Mouse (Mus musculus) T-helper 17 cell (primary cell): ENCODE measurements around the gene Gm15140.
"Not testable (repeated sequence)": the region's sequence is repeated elsewhere in the genome, so short reads cannot be mapped to it uniquely, and the experiment has no call there.

Source experiments
- in situ Hi-C, 2 experiments: fragments of 300-600 bp; cut with MboI, MseI; formaldehyde crosslinking; loops; 1 replicate in 1 of 2; 2 replicates in 1 of 2; pipeline ENCODE4 v1.15.1; 2025; ENCODE audit warnings: high pct_unique_total_duplicates in 2 of 2

The Gm15140 gene

GRCm38 (mm10) chrX:154120585-154120984, at the start of gene Gm15140:
Gene Gm15140 (minus strand): TSS chrX:154120685.
- in situ Hi-C loops = not testable (repeated sequence)
